Mouse (Mus musculus) left cerebral cortex, postnatal 4 days (tissue): ENCODE results near the gene Tbc1d10b. TPM values are rescaled to one million over a fixed set of nuclear protein-coding genes. Genes with fewer than 3 reads are reported as not detected.

Experiments used
- DNase-seq: peaks from one replicate; pipeline ENCODE4 v3.0.0-alpha.2; 2022
- intact Hi-C: fragments of 180-260 bp; cut with DNase I; formaldehyde crosslinking; loops from one replicate; pipeline ENCODE4 v1.15.1; 2025
- total RNA-seq, 2 experiments: library from RNA; stranded (reverse); gene quantifications; 2 replicates each; pipeline ENCODE4 v1.2.3; 2021

The Tbc1d10b gene
- total RNA-seq, 2 experiments from 2014 or later, result 73.8 to 78.8 TPM

GRCm38 (mm10) chr7:127164002-127164401 is 44.3 kb downstream of the Tbc1d10b start:
- no peak for DNase-seq
- intact Hi-C loops, result no loop called here

GRCm38 (mm10) chr7:127162546-127162945 is 45.7 kb downstream of the Tbc1d10b start:
- intact Hi-C loops, result no loop called here
- no peak for DNase-seq

GRCm38 (mm10) chr7:127157548-127157947 is 50.7 kb downstream of the Tbc1d10b start:
- intact Hi-C loops, result no loop called here
- DNase-seq, result no peak

- intact Hi-C loops, result no loop called here
Observed at GRCm38 (mm10) chr7:127153477-127153876, 54.8 kb downstream of the Tbc1d10b start.

GRCm38 (mm10) chr7:127152464-127152863 is 55.8 kb downstream of the Tbc1d10b start:
- DNase-seq, result no peak
- intact Hi-C loops, result no loop called here

More at GRCm38 (mm10) chr7:127153477-127153876, 54.8 kb downstream of the Tbc1d10b start:
- no peak for DNase-seq

- intact Hi-C loops, result no loop called here
- no peak for DNase-seq
Observed at GRCm38 (mm10) chr7:127147901-127148300, 60.4 kb downstream of the Tbc1d10b start.

Other genes with a start within 250 kb of the Tbc1d10b start
- gene Cdipt, start 232.6 kb downstream of the Tbc1d10b start, total RNA-seq, result 100 to 1,000 TPM in 1 of 2 experiments, 10 to 100 TPM in 1; 92.7 to 104 TPM
- gene Cdiptos, start 232.4 kb downstream of the Tbc1d10b start, total RNA-seq, result not detected
- 1 to 10 TPM; 5.4 to 6.0 TPM for gene Mvp, start 193.8 kb downstream of the Tbc1d10b start, total RNA-seq
- gene Pagr1b, start 192.0 kb downstream of the Tbc1d10b start, total RNA-seq, result 1 to 10 TPM in 1 of 2 experiments, not detected in 1; 1.6 TPM
- gene Pagr1a, start 191.1 kb downstream of the Tbc1d10b start, total RNA-seq, result 10 to 100 TPM; 10.2 to 15.4 TPM
- gene Gm42742, start 187.4 kb downstream of the Tbc1d10b start, total RNA-seq, result 10 to 100 TPM; 36.7 to 48.6 TPM
- 100 to 1,000 TPM; 132 to 136 TPM for gene Prrt2, start 187.3 kb downstream of the Tbc1d10b start, total RNA-seq
- 100 to 1,000 TPM; 322 to 334 TPM for gene Maz, start 181.4 kb downstream of the Tbc1d10b start, total RNA-seq
- 10 to 100 TPM; 10.4 to 12.5 TPM for gene Kif22, start 166.0 kb downstream of the Tbc1d10b start, total RNA-seq
- not detected for gene Zg16, start 121.1 kb downstream of the Tbc1d10b start, total RNA-seq
- under 1 TPM; 0.77 to 0.90 TPM for gene AI467606, start 117.1 kb downstream of the Tbc1d10b start, total RNA-seq
- gene Qprt, start 86.2 kb downstream of the Tbc1d10b start, total RNA-seq, result under 1 TPM in 1 of 2 experiments, not detected in 1; 0.18 TPM
- gene Spn, start 70.6 kb downstream of the Tbc1d10b start, total RNA-seq, result under 1 TPM; 0.22 to 0.74 TPM
- 10 to 100 TPM; 65.8 to 78.8 TPM for gene Cd2bp2, start 12.4 kb downstream of the Tbc1d10b start, total RNA-seq
- gene Mylpf, start 422 bp upstream of the Tbc1d10b start, total RNA-seq, result 1 to 10 TPM in 1 of 2 experiments, not detected in 1; 1.2 TPM
- gene Zfp553, start 24.6 kb upstream of the Tbc1d10b start, total RNA-seq, result 10 to 100 TPM; 28.4 to 28.8 TPM
- gene Sept1, start 24.7 kb upstream of the Tbc1d10b start, total RNA-seq, result 1 to 10 TPM; 7.9 to 8.8 TPM
- gene Zfp771, start 35.8 kb upstream of the Tbc1d10b start, total RNA-seq, result 10 to 100 TPM; 54.9 to 64.5 TPM
- 10 to 100 TPM; 49.8 to 63.1 TPM for gene Dctpp1, start 52.2 kb upstream of the Tbc1d10b start, total RNA-seq
- gene Sephs2, start 65.6 kb upstream of the Tbc1d10b start, total RNA-seq, result 10 to 100 TPM; 42.6 to 42.9 TPM
- gene Itgal, start 87.8 kb upstream of the Tbc1d10b start, total RNA-seq, result 1 to 10 TPM; 1.2 to 1.6 TPM
- 10 to 100 TPM; 20.3 to 22.0 TPM for gene Zfp768, start 137.1 kb upstream of the Tbc1d10b start, total RNA-seq
- gene Zfp747, start 167.6 kb upstream of the Tbc1d10b start, total RNA-seq, result 1 to 10 TPM; 7.9 to 8.9 TPM
- 1 to 10 TPM; 2.8 to 3.0 TPM for gene 9130019O22Rik, start 178.7 kb upstream of the Tbc1d10b start, total RNA-seq
- 1 to 10 TPM; 4.6 to 7.6 TPM for gene E430018J23Rik, start 185.2 kb upstream of the Tbc1d10b start, total RNA-seq
- gene Zfp764, start 198.4 kb upstream of the Tbc1d10b start, total RNA-seq, result 1 to 10 TPM; 4.3 to 4.4 TPM
- gene Zfp688, start 213.6 kb upstream of the Tbc1d10b start, total RNA-seq, result 10 to 100 TPM; 11.3 to 12.6 TPM
- gene Zfp689, start 240.7 kb upstream of the Tbc1d10b start, total RNA-seq, result 1 to 10 TPM; 9.5 to 9.7 TPM